7 mouse cellular contexts compared by ENCODE assay signal in genomic region chr17:68177835-68178234, GRCm38 (mm10).
DNase-seq lines count a peak whose midpoint lies in the region; TF ChIP-seq lines count a peak whose summit lies in the region.

No protein-coding gene starts in this region.

- peak; percentile 48; the same call in 1 of the 2 replicates for TF ChIP-seq CTCF in brain, embryonic 14.5 days (IDR thresholded peaks at IDR 0.05; ENCODE audit: borderline replicate concordance, extremely low read depth, insufficient read depth, insufficient read length)

- no peak for TF ChIP-seq POLR2A in brain, embryonic 14.5 days (IDR thresholded peaks at IDR 0.05; ENCODE audit: borderline replicate concordance, extremely low read depth, insufficient read depth, insufficient read length, poor library complexity, severe bottlenecking)

- peak; percentile 48 to 52 for DNase-seq in left cerebral cortex, adult 18-20 months (ENCODE audit: low spot score in 2 of 2)
- no peak for DNase-seq in left cerebral cortex, adult 11 months (ENCODE audit: low spot score)
- DNase-seq in WW6 (ENCODE audit: low read depth, low spot score) = peak; percentile 9
- peak; percentile 66 for DNase-seq in brain, embryonic 14.5 days (ENCODE audit: low read depth)
- peak; percentile 56 for DNase-seq in kidney, postnatal 14 days
- peak; percentile 73 for DNase-seq in lung, postnatal 10 days
- no peak for DNase-seq in yolk sac, embryonic 10.5 days (ENCODE audit: low spot score)

Comparison
In these comparisons a context has a peak if more than half of its experiments do, and no peak if none do; other contexts are left out.
1. DNase-seq: peak in left cerebral cortex, adult 18-20 months (2 of 2), WW6 (single experiment), brain, embryonic 14.5 days (single experiment), kidney, postnatal 14 days (single experiment) and lung, postnatal 10 days (single experiment); none in left cerebral cortex, adult 11 months (single experiment) and yolk sac, embryonic 10.5 days (single experiment).